Mouse (Mus musculus): Measurements from ENCODE around the gene Igfbp2. TPM values are rescaled to one million over a fixed set of nuclear protein-coding genes. Genes with fewer than 3 reads are reported as not detected.

Igfbp2 gene
- polyA plus RNA-seq, 1 experiment from 2014 or later: 708 TPM

DNA sequence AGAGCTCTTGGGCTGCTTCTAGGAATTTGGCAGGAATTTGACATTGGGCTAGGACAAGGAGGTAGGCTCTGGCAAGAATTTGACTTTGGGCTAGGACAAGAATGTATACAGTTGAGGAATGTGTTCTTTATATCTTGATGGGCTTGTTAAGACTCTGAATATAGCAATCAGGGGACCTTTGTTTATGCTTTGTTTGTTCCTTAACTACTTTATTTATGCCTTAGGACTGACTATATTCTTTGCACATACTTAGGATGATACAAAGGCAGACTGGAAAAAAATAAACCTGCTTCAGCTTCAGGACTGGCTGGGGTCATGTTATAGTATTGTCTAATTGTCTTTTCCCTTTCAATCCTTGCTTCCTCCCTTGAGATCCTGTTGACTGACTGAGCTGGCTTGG lies 31.1 kb upstream of the Igfbp2 start:
- no peak overlapping the region for H3K9ac ChIP-seq (ENCODE audit: low read length)
- H3K4me3 ChIP-seq (ENCODE audit: low read depth, low read length): no peak overlapping the region
- ATAC-seq (replicated peaks; ENCODE audit: low FRiP score): no peak
- H3K4me1 ChIP-seq (replicated peaks; ENCODE audit: control insufficient read depth, insufficient read depth, low read length): no peaks in the 10 kb centered on the region
- no peak for DNase-seq (ENCODE audit: low spot score)
- no peaks in the 10 kb centered on the region for H3K36me3 ChIP-seq (ENCODE audit: control insufficient read depth, insufficient read depth, low read length)
- no peak overlapping the region for H3K27ac ChIP-seq (ENCODE audit: low read depth, low read length)
- H3K9me3 ChIP-seq (ENCODE audit: control insufficient read depth, low read length): no peaks in the 10 kb centered on the region
- no peaks in the 10 kb centered on the region for H3K27me3 ChIP-seq (ENCODE audit: control insufficient read depth, insufficient read depth, low read length)
- H3K4me2 ChIP-seq (ENCODE audit: low read depth, low read length, severe bottlenecking): no peak overlapping the region

- ATAC-seq (replicated peaks; ENCODE audit: low FRiP score) (no peak), DNase-seq (ENCODE audit: low spot score) (no peak)
- Histone ChIP-seq H3K4me3 (ENCODE audit: low read depth, low read length) (no peak overlapping the region), H3K4me2 (ENCODE audit: low read depth, low read length, severe bottlenecking) (no peak overlapping the region), H3K27me3 (ENCODE audit: control insufficient read depth, insufficient read depth, low read length) (no peaks in the 10 kb centered on the region), H3K9me3 (ENCODE audit: control insufficient read depth, low read length) (no peaks in the 10 kb centered on the region), H3K4me1 (replicated peaks; ENCODE audit: control insufficient read depth, insufficient read depth, low read length) (no peaks in the 10 kb centered on the region), H3K36me3 (ENCODE audit: control insufficient read depth, insufficient read depth, low read length) (no peaks in the 10 kb centered on the region; the same call in 1 of the 2 replicates), H3K27ac (ENCODE audit: low read depth, low read length) (no peak overlapping the region), H3K9ac (ENCODE audit: low read length) (no peak overlapping the region)
- WGBS: 91% methylated on average over 2 of the region's 2 CpGs
These were observed 28.2 kb upstream of the Igfbp2 start for GRCm38 (mm10) chr1:72796128-72796527.

DNA sequence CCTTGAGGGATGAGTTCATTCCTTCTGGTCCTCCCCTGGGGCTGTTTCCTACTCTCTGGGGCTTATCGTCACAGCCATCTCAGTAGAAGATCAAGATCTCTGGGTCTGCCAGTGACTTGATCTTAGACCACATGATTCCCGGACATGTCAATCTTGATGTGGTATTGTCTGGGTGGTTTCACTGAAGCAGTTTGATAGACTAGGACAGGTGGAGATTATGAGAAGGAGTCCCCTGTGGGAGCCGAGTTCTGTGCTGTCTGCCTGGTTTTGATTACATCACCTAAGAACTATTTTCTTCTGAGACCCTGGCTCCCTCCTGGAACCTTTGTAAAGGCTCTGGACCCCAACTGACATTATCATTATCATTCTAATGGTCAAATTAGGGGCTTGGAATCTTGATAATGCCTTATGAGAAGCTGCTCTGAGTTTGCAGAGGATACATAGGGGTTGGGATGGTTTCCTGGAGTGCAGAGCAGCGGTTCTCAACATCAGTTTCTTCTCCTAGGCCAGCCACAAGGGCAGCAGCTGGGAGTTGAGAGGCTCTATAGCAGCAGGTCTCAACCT lies 27.1 kb upstream of the Igfbp2 start:
- ATAC-seq (replicated peaks; ENCODE audit: low FRiP score) (no peak), DNase-seq (ENCODE audit: low spot score) (no peak)
- no peaks in the 10 kb centered on the region for H3K4me1 ChIP-seq (replicated peaks; ENCODE audit: control insufficient read depth, insufficient read depth, low read length)
- H3K27ac ChIP-seq (ENCODE audit: low read depth, low read length): no peak overlapping the region
- H3K4me3 ChIP-seq (ENCODE audit: low read depth, low read length): no peak overlapping the region
- H3K4me2 ChIP-seq (ENCODE audit: low read depth, low read length, severe bottlenecking): no peak overlapping the region
- 69% methylated on average over 4 of the region's 4 CpGs for WGBS
- no peaks in the 10 kb centered on the region for H3K9me3 ChIP-seq (ENCODE audit: control insufficient read depth, low read length)
- H3K9ac ChIP-seq (ENCODE audit: low read length): no peak overlapping the region
- H3K36me3 ChIP-seq (ENCODE audit: control insufficient read depth, insufficient read depth, low read length): no peaks in the 10 kb centered on the region; the same call in 1 of the 2 replicates
- no peaks in the 10 kb centered on the region for H3K27me3 ChIP-seq (ENCODE audit: control insufficient read depth, insufficient read depth, low read length)

DNA sequence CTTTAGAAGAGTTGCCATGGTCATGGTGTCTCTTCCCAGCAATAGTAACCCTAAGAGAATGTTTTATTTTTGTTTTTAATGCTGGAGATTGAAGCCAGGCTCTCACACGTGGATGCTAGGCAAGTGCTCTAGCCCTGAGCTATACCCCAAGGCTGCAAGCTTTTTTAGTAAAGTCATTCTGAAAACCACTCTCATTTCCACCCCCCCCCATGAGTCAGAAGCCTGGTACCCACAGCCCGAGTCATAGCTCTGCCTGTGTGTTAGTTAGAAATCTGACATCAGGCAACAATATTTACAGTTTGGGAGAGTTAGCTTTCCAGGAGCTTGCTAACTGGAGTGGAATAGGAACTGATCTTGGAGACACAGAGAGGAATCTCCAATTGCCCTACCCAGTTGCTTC lies 25.9 kb upstream of the Igfbp2 start:
- H3K9me3 ChIP-seq (ENCODE audit: control insufficient read depth, low read length): no peaks in the 10 kb centered on the region
- H3K36me3 ChIP-seq (ENCODE audit: control insufficient read depth, insufficient read depth, low read length): no peaks in the 10 kb centered on the region; the same call in 1 of the 2 replicates
- H3K27ac ChIP-seq (ENCODE audit: low read depth, low read length): no peak overlapping the region
- no peak overlapping the region for H3K4me2 ChIP-seq (ENCODE audit: low read depth, low read length, severe bottlenecking)
- ATAC-seq (replicated peaks; ENCODE audit: low FRiP score) (no peak), DNase-seq (ENCODE audit: low spot score) (no peak)
- H3K9ac ChIP-seq (ENCODE audit: low read length): no peak overlapping the region
- H3K27me3 ChIP-seq (ENCODE audit: control insufficient read depth, insufficient read depth, low read length): no peaks in the 10 kb centered on the region
- 86% methylated on average over 2 of the region's 2 CpGs for WGBS
- no peak overlapping the region for H3K4me3 ChIP-seq (ENCODE audit: low read depth, low read length)
- H3K4me1 ChIP-seq (replicated peaks; ENCODE audit: control insufficient read depth, insufficient read depth, low read length): no peaks in the 10 kb centered on the region

DNA sequence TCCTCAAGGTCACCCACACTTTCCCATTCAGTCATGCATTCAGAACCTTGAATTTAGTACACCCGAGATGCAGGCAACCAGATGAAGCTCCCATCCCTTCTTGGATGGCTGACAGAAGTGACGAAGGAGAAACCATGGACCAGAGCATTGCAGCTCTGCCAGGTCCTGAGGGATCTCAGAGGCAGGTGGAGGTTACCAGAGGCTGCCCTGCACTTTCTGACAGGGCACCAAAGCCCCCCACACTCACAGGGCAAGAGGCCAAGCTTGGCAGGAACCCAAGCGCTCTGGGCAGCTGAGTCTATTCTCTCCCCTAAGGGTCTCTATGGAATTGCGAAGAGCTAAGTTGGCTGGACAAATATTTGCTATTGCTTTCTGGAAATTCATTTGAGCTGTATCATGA lies 20.3 kb upstream of the Igfbp2 start:
- DNase-seq (ENCODE audit: low spot score) (no peak), ATAC-seq (replicated peaks; ENCODE audit: low FRiP score) (no peak)
- 95% methylated on average over 4 of the region's 4 CpGs for WGBS
- no peaks in the 10 kb centered on the region; the same call in 1 of the 2 replicates for H3K36me3 ChIP-seq (ENCODE audit: control insufficient read depth, insufficient read depth, low read length)
- H3K4me2 ChIP-seq (ENCODE audit: low read depth, low read length, severe bottlenecking): no peak overlapping the region
- no peak overlapping the region for H3K9ac ChIP-seq (ENCODE audit: low read length)
- H3K27ac ChIP-seq (ENCODE audit: low read depth, low read length): no peak overlapping the region
- no peaks in the 10 kb centered on the region for H3K9me3 ChIP-seq (ENCODE audit: control insufficient read depth, low read length)
- no peak overlapping the region for H3K4me3 ChIP-seq (ENCODE audit: low read depth, low read length)
- peaks cover 13% of the 10 kb centered on the region for H3K4me1 ChIP-seq (replicated peaks; ENCODE audit: control insufficient read depth, insufficient read depth, low read length)
- H3K27me3 ChIP-seq (ENCODE audit: control insufficient read depth, insufficient read depth, low read length): no peaks in the 10 kb centered on the region

DNA sequence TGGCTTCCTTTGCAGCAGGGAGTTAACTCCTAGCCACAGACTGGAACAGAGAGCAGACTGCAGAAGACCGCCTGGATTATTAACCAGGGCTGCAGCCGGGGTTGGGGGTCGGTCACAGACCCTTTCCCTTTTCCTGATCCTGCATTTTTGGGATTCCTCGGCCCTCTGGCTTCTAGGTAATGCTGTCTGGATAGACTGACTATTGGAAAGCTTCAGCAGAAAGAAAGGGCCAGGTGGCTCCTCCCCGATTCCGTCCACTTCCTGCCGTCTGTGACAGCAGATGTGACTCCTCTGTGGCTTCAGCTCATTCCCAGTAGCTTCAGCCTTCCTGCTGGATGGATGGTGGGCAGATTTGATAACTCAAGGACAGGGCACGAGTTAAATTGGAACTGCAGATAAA lies 19.3 kb upstream of the Igfbp2 start:
- Histone ChIP-seq H3K4me1 (replicated peaks; ENCODE audit: control insufficient read depth, insufficient read depth, low read length) (peaks cover 13% of the 10 kb centered on the region), H3K4me2 (ENCODE audit: low read depth, low read length, severe bottlenecking) (no peak overlapping the region), H3K27me3 (ENCODE audit: control insufficient read depth, insufficient read depth, low read length) (no peaks in the 10 kb centered on the region), H3K36me3 (ENCODE audit: control insufficient read depth, insufficient read depth, low read length) (no peaks in the 10 kb centered on the region), H3K4me3 (ENCODE audit: low read depth, low read length) (no peak overlapping the region), H3K9me3 (ENCODE audit: control insufficient read depth, low read length) (no peaks in the 10 kb centered on the region), H3K9ac (ENCODE audit: low read length) (peak overlapping the region; percentile 23; the same call in 1 of the 2 replicates), H3K27ac (ENCODE audit: low read depth, low read length) (peak overlapping the region; percentile 91)
- ATAC-seq (replicated peaks; ENCODE audit: low FRiP score) (no peak), DNase-seq (ENCODE audit: low spot score) (no peak)
- 15% methylated on average over 8 of the region's 8 CpGs for WGBS

GRCm38 (mm10) chr1:72805476-72806043 lies 18.7 kb upstream of the Igfbp2 start:
- Histone ChIP-seq H3K9ac (ENCODE audit: low read length) (peak overlapping the region; percentile 41), H3K27me3 (ENCODE audit: control insufficient read depth, insufficient read depth, low read length) (no peaks in the 10 kb centered on the region), H3K4me1 (replicated peaks; ENCODE audit: control insufficient read depth, insufficient read depth, low read length) (peaks cover 13% of the 10 kb centered on the region), H3K27ac (ENCODE audit: low read depth, low read length) (peak overlapping the region; percentile 91), H3K36me3 (ENCODE audit: control insufficient read depth, insufficient read depth, low read length) (no peaks in the 10 kb centered on the region), H3K9me3 (ENCODE audit: control insufficient read depth, low read length) (no peaks in the 10 kb centered on the region), H3K4me2 (ENCODE audit: low read depth, low read length, severe bottlenecking) (peak overlapping the region; percentile 18; the same call in 1 of the 2 replicates), H3K4me3 (ENCODE audit: low read depth, low read length) (no peak overlapping the region)
- WGBS: 6% methylated on average over 4 of the region's 4 CpGs
- DNase-seq (ENCODE audit: low spot score) (no peak), ATAC-seq (replicated peaks; ENCODE audit: low FRiP score) (peak; percentile 47)

DNA sequence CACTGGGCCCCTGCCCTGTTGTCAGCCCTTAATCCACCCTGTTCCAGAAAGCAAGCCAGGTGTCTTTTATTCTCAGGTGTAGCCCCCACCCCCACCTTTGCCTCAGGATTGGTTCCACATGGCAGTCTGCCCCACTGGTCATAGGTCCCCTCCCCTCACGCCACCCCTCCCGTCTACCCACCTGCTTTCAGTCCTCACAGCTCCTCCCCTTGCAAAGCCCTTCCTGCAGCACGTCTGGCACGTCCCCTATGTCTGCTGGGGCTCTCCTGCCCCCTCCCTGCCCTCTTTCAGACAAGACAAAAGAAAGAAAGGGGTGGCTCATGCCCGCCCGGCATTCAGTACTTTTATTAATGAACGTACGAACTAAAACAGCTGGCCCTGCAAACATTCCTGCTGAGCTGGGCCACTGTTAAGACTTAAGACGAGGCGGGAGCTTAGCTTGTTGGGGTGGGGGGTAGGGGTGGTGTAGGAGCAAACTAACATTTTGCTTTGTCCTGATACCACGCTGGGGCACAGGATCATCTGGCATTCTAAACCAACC lies 18.2 kb upstream of the Igfbp2 start:
- peak overlapping the region; percentile 41 for H3K9ac ChIP-seq (ENCODE audit: low read length)
- DNase-seq (ENCODE audit: low spot score): peak; percentile 89
- 5% methylated on average over 11 of the region's 11 CpGs for WGBS

DNA sequence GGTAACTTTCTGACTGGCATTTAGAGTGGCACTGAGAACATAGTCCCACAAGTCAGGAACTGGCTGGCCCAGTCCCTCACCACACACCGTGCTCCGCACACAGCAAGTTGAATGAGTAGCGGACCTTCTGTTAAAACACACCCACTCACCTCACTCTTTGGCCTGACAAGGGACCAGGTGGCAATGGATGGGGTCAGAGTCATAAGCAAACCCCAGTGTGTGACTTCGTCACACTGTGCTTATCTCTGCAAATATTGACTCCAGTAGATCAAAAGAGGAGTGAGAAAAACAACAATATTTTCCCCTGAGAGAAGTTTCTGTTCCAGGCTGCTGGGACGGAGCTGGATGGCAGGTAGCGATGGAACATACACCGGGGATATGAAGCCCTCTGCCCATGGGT lies 15.0 kb upstream of the Igfbp2 start:
- Histone ChIP-seq H3K4me3 (ENCODE audit: low read depth, low read length) (no peak overlapping the region), H3K27ac (ENCODE audit: low read depth, low read length) (no peak overlapping the region), H3K4me2 (ENCODE audit: low read depth, low read length, severe bottlenecking) (no peak overlapping the region), H3K36me3 (ENCODE audit: control insufficient read depth, insufficient read depth, low read length) (no peaks in the 10 kb centered on the region), H3K9me3 (ENCODE audit: control insufficient read depth, low read length) (no peaks in the 10 kb centered on the region; the same call in 1 of the 2 replicates), H3K9ac (ENCODE audit: low read length) (no peak overlapping the region), H3K4me1 (replicated peaks; ENCODE audit: control insufficient read depth, insufficient read depth, low read length) (peaks cover 22% of the 10 kb centered on the region), H3K27me3 (ENCODE audit: control insufficient read depth, insufficient read depth, low read length) (no peaks in the 10 kb centered on the region)
- no peak for DNase-seq (ENCODE audit: low spot score)
- WGBS: 96% methylated on average over 7 of the region's 7 CpGs
- ATAC-seq (replicated peaks; ENCODE audit: low FRiP score): no peak

More for the DNA sequence above, 18.2 kb upstream of the Igfbp2 start:
- peak overlapping the region; percentile 15; the same call in 1 of the 2 replicates for H3K4me2 ChIP-seq (ENCODE audit: low read depth, low read length, severe bottlenecking)
- peaks cover 13% of the 10 kb centered on the region for H3K4me1 ChIP-seq (replicated peaks; ENCODE audit: control insufficient read depth, insufficient read depth, low read length)
- H3K9me3 ChIP-seq (ENCODE audit: control insufficient read depth, low read length): no peaks in the 10 kb centered on the region; the same call in 1 of the 2 replicates
- ATAC-seq (replicated peaks; ENCODE audit: low FRiP score): peak; percentile 92
- H3K27ac ChIP-seq (ENCODE audit: low read depth, low read length): peak overlapping the region; percentile 91
- H3K27me3 ChIP-seq (ENCODE audit: control insufficient read depth, insufficient read depth, low read length): no peaks in the 10 kb centered on the region
- H3K36me3 ChIP-seq (ENCODE audit: control insufficient read depth, insufficient read depth, low read length): no peaks in the 10 kb centered on the region
- H3K4me3 ChIP-seq (ENCODE audit: low read depth, low read length): no peak overlapping the region
